Mouse (Mus musculus): Measurements from ENCODE around the gene Grb7. TPM values are rescaled to one million over a fixed set of nuclear protein-coding genes. Genes with fewer than 3 reads are reported as not detected.

Gene Grb7
- polyA plus RNA-seq (2014; fragmentation: Illumina TruSeq; extraction: RNeasy Lipid Tissue Mini Kit (QIAGEN cat#74804)) = 0.31 TPM

GRCm38 (mm10) chr11:98446213-98446561, at the start of gene Grb7:
TSS of gene Grb7 (plus strand) at chr11:98446394.

DNA sequence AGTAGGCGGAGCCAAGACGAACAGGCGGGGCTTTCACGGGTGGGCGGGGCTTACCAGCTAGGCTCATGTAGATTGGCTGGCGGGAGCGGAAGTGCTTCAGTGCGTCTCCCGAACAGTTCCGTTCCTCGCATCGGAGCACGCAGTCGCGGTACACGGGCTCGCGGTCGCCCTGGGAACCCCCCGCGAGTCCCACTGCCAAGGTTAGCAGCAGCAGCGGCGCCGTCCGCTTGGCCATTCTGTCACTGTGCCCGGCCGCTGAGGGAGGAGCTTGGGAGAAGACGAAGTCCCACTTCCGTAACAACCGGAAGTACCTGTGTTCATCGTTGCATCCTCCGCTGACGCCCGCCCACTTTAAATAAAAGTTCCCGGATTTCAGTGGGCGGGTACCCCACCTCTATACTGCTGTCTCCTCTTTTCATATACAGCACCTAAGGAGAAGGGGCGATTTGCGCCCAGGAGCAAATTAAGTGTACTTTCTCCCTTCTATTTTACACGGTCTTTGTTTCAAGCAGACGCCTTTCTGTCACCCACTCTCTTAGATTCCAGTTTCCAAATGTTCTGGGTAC, 46.0 kb upstream of the Grb7 start, which contains the start of gene Pgap3:
Gene Pgap3 (minus strand): TSS at position 330 of the 566 bp plus-strand sequence.

GRCm38 (mm10) chr11:98412273-98412796, 33.9 kb upstream of the Grb7 start, which contains the start of gene Erbb2:
TSS of gene Erbb2 (plus strand) at chr11:98412470.

DNA sequence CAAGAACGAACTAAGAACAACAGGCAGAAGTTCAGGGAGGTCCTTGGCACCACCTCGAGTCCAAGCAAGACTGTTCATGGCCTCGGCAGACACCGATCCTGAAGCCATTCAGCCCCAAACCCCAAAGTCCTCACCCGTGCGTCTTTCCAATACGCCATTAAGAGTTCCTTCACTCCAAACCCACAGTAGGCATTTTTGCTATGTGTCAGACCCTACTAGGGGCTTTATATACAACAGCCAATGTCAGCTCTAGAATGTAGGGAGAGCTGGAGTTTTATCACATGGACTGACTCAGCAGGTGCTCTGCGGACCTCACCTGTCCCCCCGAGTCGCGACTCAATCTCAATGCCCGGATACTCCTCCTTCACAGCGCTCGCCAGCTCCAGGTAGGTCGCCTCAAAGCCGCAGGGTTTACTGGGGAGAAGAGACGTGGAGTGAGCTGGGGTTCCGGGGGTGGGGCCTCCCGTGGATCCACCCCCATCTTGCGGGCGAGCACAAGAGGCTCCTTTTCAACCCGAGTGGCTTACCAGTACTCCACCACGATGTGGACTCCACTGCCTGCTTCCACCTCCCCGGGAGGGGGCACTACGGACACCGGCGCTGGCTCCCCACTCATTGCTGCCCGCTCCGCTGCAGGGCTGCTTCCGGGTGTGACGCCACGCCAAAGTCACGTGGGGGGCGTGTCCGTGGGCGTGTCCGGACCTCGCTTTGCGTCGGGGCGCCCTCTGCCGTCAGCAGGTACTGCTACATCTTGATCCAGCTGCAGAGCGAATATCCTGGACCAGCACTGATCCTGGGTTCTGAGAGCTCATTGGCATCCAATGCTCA, 7.6 kb upstream of the Grb7 start, which contains the start of gene Mien1:
Gene Mien1 (minus strand): TSS at position 661 of the 828 bp plus-strand sequence.

Other genes starting within 250 kb of the Grb7 start
- 39.3 TPM for gene Cdk12, start 243.3 kb upstream of the Grb7 start, polyA plus RNA-seq (2014; fragmentation: Illumina TruSeq; extraction: RNeasy Lipid Tissue Mini Kit (QIAGEN cat#74804))
- not detected for gene Neurod2, start 116.7 kb upstream of the Grb7 start, polyA plus RNA-seq (2014; fragmentation: Illumina TruSeq; extraction: RNeasy Lipid Tissue Mini Kit (QIAGEN cat#74804))
- 1.1 TPM for gene Ppp1r1b, start 98.0 kb upstream of the Grb7 start, polyA plus RNA-seq (2014; fragmentation: Illumina TruSeq; extraction: RNeasy Lipid Tissue Mini Kit (QIAGEN cat#74804))
- 0.91 TPM for gene Stard3, start 88.0 kb upstream of the Grb7 start, polyA plus RNA-seq (2014; fragmentation: Illumina TruSeq; extraction: RNeasy Lipid Tissue Mini Kit (QIAGEN cat#74804))
- not detected for gene Tcap, start 62.6 kb upstream of the Grb7 start, polyA plus RNA-seq (2014; fragmentation: Illumina TruSeq; extraction: RNeasy Lipid Tissue Mini Kit (QIAGEN cat#74804))
- not detected for gene Pnmt, start 59.9 kb upstream of the Grb7 start, polyA plus RNA-seq (2014; fragmentation: Illumina TruSeq; extraction: RNeasy Lipid Tissue Mini Kit (QIAGEN cat#74804))
- not detected for gene Pgap3, start 45.9 kb upstream of the Grb7 start, polyA plus RNA-seq (2014; fragmentation: Illumina TruSeq; extraction: RNeasy Lipid Tissue Mini Kit (QIAGEN cat#74804))
- 0.71 TPM for gene Erbb2, start 33.9 kb upstream of the Grb7 start, polyA plus RNA-seq (2014; fragmentation: Illumina TruSeq; extraction: RNeasy Lipid Tissue Mini Kit (QIAGEN cat#74804))
- 30.3 TPM for gene Mien1, start 7.4 kb upstream of the Grb7 start, polyA plus RNA-seq (2014; fragmentation: Illumina TruSeq; extraction: RNeasy Lipid Tissue Mini Kit (QIAGEN cat#74804))
- 0.31 TPM for gene Ikzf3, start 99.6 kb downstream of the Grb7 start, polyA plus RNA-seq (2014; fragmentation: Illumina TruSeq; extraction: RNeasy Lipid Tissue Mini Kit (QIAGEN cat#74804))
- gene Zpbp2, start 104.7 kb downstream of the Grb7 start, polyA plus RNA-seq (2014; fragmentation: Illumina TruSeq; extraction: RNeasy Lipid Tissue Mini Kit (QIAGEN cat#74804)) = 0.60 TPM
- gene Ormdl3, start 141.0 kb downstream of the Grb7 start, polyA plus RNA-seq (2014; fragmentation: Illumina TruSeq; extraction: RNeasy Lipid Tissue Mini Kit (QIAGEN cat#74804)) = 6.9 TPM
- not detected for gene Lrrc3c, start 151.9 kb downstream of the Grb7 start, polyA plus RNA-seq (2014; fragmentation: Illumina TruSeq; extraction: RNeasy Lipid Tissue Mini Kit (QIAGEN cat#74804))
- 0.80 TPM for gene Gm12355, start 179.3 kb downstream of the Grb7 start, polyA plus RNA-seq (2014; fragmentation: Illumina TruSeq; extraction: RNeasy Lipid Tissue Mini Kit (QIAGEN cat#74804))
- gene Gsdma3, start 180.0 kb downstream of the Grb7 start, polyA plus RNA-seq (2014; fragmentation: Illumina TruSeq; extraction: RNeasy Lipid Tissue Mini Kit (QIAGEN cat#74804)) = not detected
- not detected for gene Gsdma2, start 200.4 kb downstream of the Grb7 start, polyA plus RNA-seq (2014; fragmentation: Illumina TruSeq; extraction: RNeasy Lipid Tissue Mini Kit (QIAGEN cat#74804))
- not detected for gene Gsdma, start 218.0 kb downstream of the Grb7 start, polyA plus RNA-seq (2014; fragmentation: Illumina TruSeq; extraction: RNeasy Lipid Tissue Mini Kit (QIAGEN cat#74804))
- 14.8 TPM for gene Psmd3, start 236.2 kb downstream of the Grb7 start, polyA plus RNA-seq (2014; fragmentation: Illumina TruSeq; extraction: RNeasy Lipid Tissue Mini Kit (QIAGEN cat#74804))

All from ovary, adult 10 weeks (tissue).